Mouse (Mus musculus) intestine, embryonic 15.5 days (tissue): ENCODE results near the gene C130074G19Rik. TPM values are rescaled to one million over a fixed set of nuclear protein-coding genes. Genes with fewer than 3 reads are reported as not detected.
A peak's percentile ranks its signal among the peaks of the same experiment; 100 is the strongest.

Experiments
- ATAC-seq: fragments of 200-750 bp; cut with Nextera tagmentation; 2 replicates; pipeline ENCODE4 v1.8.0; 2017; ENCODE audit warnings: moderate TSS enrichment, moderate library complexity
- H3K27ac ChIP-seq: fragments of 300-500 bp; sonication (generic); 2 replicates; pipeline ENCODE4 v1.5.1; 2015; ENCODE audit warnings: mild to moderate bottlenecking, inconsistent platforms
- H3K27me3 ChIP-seq: fragments of 300-500 bp; sonication (generic); replicated peaks from 2 replicates; pipeline ENCODE4 v1.6.1; 2015; ENCODE audit warnings: inconsistent platforms
- H3K36me3 ChIP-seq: fragments of 300-500 bp; sonication (generic); 2 replicates; pipeline ENCODE4 v1.6.1; 2015; ENCODE audit warnings: inconsistent platforms
- H3K4me1 ChIP-seq: fragments of 300-500 bp; sonication (generic); replicated peaks from 2 replicates; pipeline ENCODE4 v1.6.1; 2015; ENCODE audit warnings: inconsistent platforms
- H3K4me2 ChIP-seq: fragments of 300-500 bp; sonication (generic); replicated peaks from 2 replicates; pipeline ENCODE4 v1.6.1; 2015; ENCODE audit warnings: mild to moderate bottlenecking, inconsistent platforms
- H3K4me3 ChIP-seq: fragments of 300-500 bp; sonication (generic); replicated peaks from 2 replicates; pipeline ENCODE4 v1.5.1; 2015; ENCODE audit warnings: inconsistent platforms
- H3K9ac ChIP-seq: fragments of 300-500 bp; sonication (generic); 2 replicates; pipeline ENCODE4 v1.6.1; 2015; ENCODE audit warnings: inconsistent platforms
- H3K9me3 ChIP-seq: fragments of 300-500 bp; sonication (generic); 2 replicates; pipeline ENCODE4 v1.6.1; 2016; ENCODE audit warnings: inconsistent platforms
- WGBS: fragments of 180-500 bp; shearing (Covaris S2); methylation state at CpG from one replicate; pipeline ENCODE4 v1.1.7; 2015; 5-methylcytosine and 5-hydroxymethylcytosine counted together
- microRNA counts: library from miRNA; unstranded; fragments of <30 nt; microRNA quantifications from one replicate; lab custom pipeline; 2016
- polyA plus RNA-seq: library from polyadenylated mRNA; unstranded; fragments of >200 nt; fragmentation: Nextera tagmentation; extraction: Ambion mirVana; gene quantifications from 2 replicates; pipeline ENCODE4 v1.2.1, GENCODE M21; 2015

Gene C130074G19Rik
- polyA plus RNA-seq, 1 experiment from 2014 or later = 2.3 TPM

DNA sequence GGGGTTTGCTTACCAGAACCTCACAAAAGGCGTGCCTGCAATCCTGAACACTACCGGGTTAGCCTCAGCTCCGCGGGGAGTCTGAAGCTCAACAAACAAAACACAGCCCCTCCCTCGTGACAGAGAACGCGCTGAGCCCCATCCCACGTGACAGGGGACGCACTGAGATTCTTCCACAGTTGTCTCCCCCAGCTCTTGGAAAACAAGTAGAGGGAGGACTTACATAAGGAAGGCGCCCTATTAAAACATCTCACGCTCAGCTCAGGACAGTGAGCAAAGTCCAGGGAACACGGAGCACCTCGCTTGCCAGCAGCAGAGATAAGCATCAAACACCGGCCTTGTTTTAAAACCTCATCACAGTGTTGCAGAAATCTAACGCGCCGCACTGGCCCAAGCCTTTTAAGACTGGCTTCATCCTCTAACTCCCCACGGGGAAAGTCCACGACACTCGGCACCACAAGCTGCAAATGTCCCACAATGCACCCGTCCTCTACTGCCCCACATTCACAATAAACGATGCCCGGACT is 55.8 kb downstream of the C130074G19Rik start:
- no peak overlapping the region for H3K9ac ChIP-seq
- WGBS = 34% methylated on average over 23 of the region's 23 CpGs
- H3K27me3 ChIP-seq = no peaks in the 10 kb centered on the region
- peaks cover 20% of the 10 kb centered on the region; the same call in 1 of the 2 replicates for H3K4me1 ChIP-seq
- H3K4me3 ChIP-seq = peak overlapping the region; percentile 4; the same call in 1 of the 2 replicates
- H3K9me3 ChIP-seq = no peaks in the 10 kb centered on the region
- H3K27ac ChIP-seq = peak overlapping the region; percentile 86
- peaks cover 17% of the 10 kb centered on the region for H3K36me3 ChIP-seq
- ATAC-seq = peak; percentile 73
- peak overlapping the region; percentile 50 for H3K4me2 ChIP-seq

GRCm38 (mm10) chr1:184825093-184825492 is 57.9 kb downstream of the C130074G19Rik start:
- Histone ChIP-seq H3K4me1 (peaks cover 18% of the 10 kb centered on the region; the same call in 1 of the 2 replicates), H3K36me3 (0 out of 2 replicates have a peak, but pooled peaks cover 1% of the 10 kb centered on the region), H3K9ac (no peak overlapping the region), H3K4me3 (no peak overlapping the region), H3K27me3 (no peaks in the 10 kb centered on the region), H3K4me2 (no peak overlapping the region; the same call in 1 of the 2 replicates), H3K9me3 (no peaks in the 10 kb centered on the region), H3K27ac (no peak overlapping the region)
- 21% methylated on average over 11 of the region's 11 CpGs for WGBS
- no peak for ATAC-seq

- 10% methylated on average over 12 of the region's 12 CpGs for WGBS
- peak; percentile 76 for ATAC-seq
- Histone ChIP-seq H3K27ac (no peak overlapping the region), H3K9ac (no peak overlapping the region), H3K4me2 (no peak overlapping the region; the same call in 1 of the 2 replicates), H3K27me3 (no peaks in the 10 kb centered on the region), H3K4me1 (peaks cover 17% of the 10 kb centered on the region; the same call in 1 of the 2 replicates), H3K36me3 (no peaks in the 10 kb centered on the region), H3K9me3 (no peaks in the 10 kb centered on the region), H3K4me3 (no peak overlapping the region)
Observed at GRCm38 (mm10) chr1:184824439-184824851, 58.6 kb downstream of the C130074G19Rik start.

GRCm38 (mm10) chr1:184822678-184823077 is 60.3 kb downstream of the C130074G19Rik start:
- Histone ChIP-seq H3K27me3 (no peaks in the 10 kb centered on the region), H3K4me2 (no peak overlapping the region), H3K27ac (no peak overlapping the region), H3K36me3 (peaks cover 12% of the 10 kb centered on the region; the same call in 1 of the 2 replicates), H3K9me3 (no peaks in the 10 kb centered on the region), H3K4me3 (no peak overlapping the region), H3K9ac (no peak overlapping the region), H3K4me1 (peaks cover 15% of the 10 kb centered on the region; the same call in 1 of the 2 replicates)
- ATAC-seq = no peak
- WGBS = 31% methylated on average over 11 of the region's 11 CpGs

MicroRNAs within 50 kb of the gene (microRNA counts, 519-probe panel; counts per million panel counts)
- 3,157 counts per million, percentile 80 among the panel's probes with 10 or more counts for microRNA mmu-miR-1981 (lab: Ali Mortazavi, UCI)

Other genes with a start within 250 kb of the C130074G19Rik start
- gene Hlx, start 150.6 kb downstream of the C130074G19Rik start, polyA plus RNA-seq = 46.6 and 52.3 TPM in 2 replicates
- 0.86 and 0.88 TPM in 2 replicates for gene Marc1, start 71.9 kb downstream of the C130074G19Rik start, polyA plus RNA-seq
- gene Marc2, start 36.8 kb downstream of the C130074G19Rik start, polyA plus RNA-seq = 361 and 402 TPM in 2 replicates
- 2.7 and 2.8 TPM in 2 replicates for gene Mark1, start 116.4 kb upstream of the C130074G19Rik start, polyA plus RNA-seq